Mouse (Mus musculus) spleen, embryonic (tissue): ENCODE results near the gene Vcl.

Experiments used
- CTCF ChIA-PET: fragments of 350-600 bp; sonication (Branson Sonifier 250); formaldehyde crosslinking; loops from one replicate; lab custom pipeline; 2022; lab: Charles Lee

Vcl gene

DNA sequence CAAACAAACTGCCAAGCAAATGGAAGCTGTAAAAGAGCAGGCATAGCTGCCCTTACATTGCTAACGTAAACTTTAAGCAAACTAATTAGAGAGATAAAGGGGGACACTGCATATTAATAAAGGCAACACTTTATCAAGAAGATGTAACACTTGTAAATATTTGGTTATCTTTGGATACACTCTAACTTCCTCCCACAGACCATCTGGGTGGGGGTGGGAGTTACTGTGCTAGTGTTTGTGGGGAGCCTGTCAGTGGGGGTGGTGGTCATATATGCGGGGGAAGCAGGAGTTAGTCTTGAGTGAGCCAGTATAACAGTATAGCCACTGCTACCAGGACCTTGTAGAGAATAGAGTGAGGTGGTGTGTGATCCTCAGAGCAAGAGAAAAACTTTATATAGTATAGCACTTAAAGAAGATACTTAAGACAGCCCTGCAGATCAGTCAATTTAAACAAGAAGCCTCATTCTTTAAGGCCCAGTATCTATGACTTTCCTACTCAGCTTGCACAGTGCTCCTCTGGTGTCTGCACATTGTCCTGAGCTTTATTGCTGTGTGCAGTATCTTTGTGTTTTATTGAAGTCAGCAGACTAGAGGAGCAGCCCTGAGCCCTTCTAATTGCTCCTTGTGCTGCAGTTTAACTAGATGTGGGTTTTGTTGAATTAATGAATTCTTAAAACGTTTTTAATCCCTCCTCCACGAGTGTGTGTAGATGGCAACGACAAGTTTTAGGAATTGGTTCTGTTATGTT lies 133.7 kb downstream of the Vcl start:
- CTCF ChIA-PET, result no interaction called here

DNA sequence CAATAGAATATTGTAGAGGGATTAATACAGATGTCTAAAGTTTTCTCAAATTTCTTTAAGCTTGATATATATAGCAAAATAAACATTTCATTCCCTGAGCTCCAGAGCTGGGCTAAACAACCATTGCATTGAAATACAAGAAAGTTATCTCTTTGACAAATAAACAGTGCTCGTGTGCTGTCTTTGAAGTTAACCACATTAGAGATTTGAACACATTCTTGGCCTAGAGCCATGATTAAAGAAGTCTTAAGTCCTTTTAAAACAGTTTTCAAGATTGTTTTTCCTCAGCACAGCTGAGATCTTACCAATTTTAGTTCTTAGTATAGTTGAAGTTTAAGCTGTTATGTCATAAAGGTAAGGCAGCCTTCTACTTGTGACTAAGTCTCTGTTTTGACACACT lies 135.1 kb downstream of the Vcl start:
- CTCF ChIA-PET, result no interaction called here

DNA sequence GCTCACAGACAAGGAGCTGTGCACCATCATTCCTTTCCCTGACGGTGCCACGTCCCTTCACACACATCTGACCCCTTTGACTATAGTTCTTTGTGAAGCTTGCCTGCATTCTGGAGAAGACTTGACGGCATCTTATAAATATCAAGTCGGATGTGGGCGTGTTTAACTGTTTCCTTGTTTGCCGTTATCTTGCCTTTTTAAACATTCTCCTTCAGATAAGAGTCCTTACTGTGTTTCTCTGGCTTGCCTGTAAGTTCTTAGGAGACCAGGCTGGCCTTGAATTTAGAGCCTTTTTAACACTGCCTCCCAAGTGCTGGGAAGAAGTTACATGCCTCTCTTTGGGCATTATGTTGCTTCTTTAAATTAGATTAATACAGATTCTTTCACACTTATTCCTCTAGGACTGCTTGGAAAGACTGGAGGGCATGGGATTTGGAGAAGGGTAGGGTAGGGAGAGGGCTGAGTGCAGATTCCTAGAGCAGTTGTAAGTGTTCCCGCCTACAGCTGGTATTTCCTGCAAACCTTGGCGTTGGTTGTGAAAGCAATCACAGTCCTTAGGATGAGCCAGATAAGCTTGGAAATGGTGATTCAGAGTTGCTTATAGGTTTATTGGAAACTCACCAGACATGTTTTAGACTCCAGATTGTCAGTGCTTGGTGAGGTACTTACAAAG lies 136.4 kb downstream of the Vcl start:
- CTCF ChIA-PET, result no interaction called here

DNA sequence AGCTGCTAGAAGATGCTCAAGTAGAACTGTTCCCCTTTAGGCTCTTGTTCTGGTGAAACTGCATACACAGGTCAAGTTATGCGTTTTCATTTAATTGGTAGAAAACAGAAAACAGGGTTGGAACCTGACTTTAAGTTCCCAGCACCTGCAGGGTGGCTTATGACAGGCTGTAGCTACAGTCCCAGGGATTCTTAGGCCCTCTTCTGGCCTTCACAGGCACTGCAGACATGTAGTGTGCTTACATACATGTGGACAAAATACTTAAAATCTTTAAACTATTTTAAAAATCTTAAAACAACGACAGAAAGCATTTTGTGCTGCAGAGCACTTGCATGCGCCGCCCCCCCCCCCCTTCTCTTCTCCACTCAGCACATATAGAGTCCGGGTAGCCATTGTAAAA lies 140.4 kb downstream of the Vcl start:
- CTCF ChIA-PET, result interaction anchor here (0.7 kb wide), 1 partner anchor 52 kb away, joined by 13 read pairs; no protein-coding TSS in a partner anchor

DNA sequence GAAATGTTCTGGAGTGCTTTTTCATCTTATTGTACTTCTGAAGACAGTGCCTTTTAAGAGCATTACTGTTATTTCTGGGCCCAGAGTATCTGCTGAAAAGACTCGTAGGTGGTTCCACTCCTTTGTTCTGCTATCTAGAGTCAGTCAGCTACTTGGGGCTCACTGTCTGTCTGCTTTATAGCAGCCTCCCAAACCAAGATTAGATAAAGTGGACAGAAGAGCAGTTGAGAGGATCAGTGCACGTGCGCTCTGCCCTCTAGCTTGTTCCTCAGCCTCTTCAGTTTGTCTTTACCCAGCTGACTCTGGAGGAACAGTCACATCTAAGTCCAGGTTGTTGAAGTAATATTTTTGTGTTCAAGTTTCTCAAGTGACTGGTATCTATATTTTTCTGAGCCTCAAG lies 144.8 kb downstream of the Vcl start:
- CTCF ChIA-PET, result interaction anchor here (0.6 kb wide), 1 partner anchor 26 kb away, joined by 7 read pairs; no protein-coding TSS in a partner anchor

DNA sequence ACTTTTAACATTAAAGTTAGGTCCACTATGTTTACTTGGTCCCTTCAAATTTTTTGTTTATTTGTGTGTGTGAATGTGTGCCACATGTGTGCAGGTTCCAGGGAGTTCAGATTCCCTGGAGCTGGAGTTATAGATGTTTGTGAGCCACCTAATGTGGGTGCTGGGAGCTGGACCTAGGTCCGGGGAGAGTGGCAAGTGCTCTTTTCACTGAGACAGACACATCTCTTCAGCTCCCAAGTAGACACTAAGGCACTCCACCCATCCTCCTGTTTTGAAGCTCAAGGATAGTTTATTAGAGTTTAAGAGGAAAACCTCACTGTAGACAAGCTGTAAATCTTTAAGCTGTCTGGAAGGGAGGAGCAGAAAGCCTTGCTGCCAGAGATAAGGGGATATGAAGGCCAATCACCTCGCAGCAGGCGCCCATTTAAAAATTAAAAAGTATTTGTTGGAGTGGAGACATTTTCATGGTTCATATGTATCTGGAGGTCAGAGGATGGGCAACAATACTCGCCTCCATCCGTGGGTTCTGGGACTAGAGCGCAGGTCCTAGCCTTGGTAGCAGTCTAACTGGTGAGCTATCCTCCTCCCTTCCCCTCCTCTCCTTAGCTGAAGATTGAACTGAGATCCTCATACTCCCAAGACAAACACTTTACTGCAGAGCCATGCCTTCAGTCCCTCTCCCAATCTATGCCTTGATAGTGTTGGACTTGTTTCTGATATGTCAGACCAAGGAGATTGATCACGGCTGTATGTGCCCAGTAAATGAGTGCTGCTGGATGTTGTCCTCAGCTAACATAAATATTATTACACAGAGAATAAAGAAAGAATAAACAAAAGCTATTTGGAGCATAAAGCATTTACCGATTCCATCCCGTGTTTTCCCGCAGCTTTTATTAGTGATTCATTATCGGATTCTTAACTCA lies 145.5 kb downstream of the Vcl start:
- CTCF ChIA-PET, result interaction anchor here (0.6 to 0.9 kb wide), 2 partner anchors 22 to 27 kb away, joined by 4 to 7 read pairs; partner anchors contain the start of genes Adk and Ap3m1

DNA sequence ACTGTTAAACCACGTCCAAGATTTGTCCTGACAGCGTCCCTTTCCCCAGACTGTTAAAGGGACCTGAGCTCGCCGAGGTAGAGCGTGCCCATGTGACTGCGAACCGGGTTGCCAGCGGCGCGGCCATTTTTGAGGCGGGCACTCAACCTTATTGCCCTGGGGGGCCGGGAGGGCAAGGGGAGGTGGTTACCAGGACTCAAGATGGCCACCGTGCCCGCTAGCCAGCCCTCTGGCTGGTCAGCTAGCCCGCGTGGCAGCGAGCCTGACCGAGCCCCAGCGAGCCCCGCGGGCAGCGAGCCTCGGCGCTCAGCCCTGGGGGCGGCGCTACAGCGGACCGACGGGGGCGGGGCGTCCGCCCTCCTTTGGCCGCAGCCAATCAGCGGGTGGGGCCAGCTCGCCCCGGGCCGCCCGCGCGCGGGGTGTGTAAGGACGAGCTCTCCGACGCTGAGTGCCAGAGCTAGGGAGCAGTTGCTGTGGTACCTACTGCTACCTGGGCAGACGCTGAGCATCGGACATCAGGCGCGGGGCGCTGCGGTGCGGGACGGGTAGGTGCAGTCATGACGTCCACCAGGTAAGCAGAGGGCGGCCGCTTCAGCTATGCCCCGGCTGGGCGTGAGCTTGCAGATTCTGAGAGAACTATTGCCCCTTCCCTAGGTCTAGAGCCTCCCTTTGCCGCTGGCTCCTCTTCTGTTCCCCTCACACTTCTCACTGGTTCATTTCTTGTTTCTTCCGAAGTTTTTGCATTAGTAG lies 146.7 kb downstream of the Vcl start:
- CTCF ChIA-PET, result interaction anchor here (0.6 kb wide), 1 partner anchor 1491 kb away, joined by 9 read pairs; the partner anchor contains the start of gene Gm2237

DNA sequence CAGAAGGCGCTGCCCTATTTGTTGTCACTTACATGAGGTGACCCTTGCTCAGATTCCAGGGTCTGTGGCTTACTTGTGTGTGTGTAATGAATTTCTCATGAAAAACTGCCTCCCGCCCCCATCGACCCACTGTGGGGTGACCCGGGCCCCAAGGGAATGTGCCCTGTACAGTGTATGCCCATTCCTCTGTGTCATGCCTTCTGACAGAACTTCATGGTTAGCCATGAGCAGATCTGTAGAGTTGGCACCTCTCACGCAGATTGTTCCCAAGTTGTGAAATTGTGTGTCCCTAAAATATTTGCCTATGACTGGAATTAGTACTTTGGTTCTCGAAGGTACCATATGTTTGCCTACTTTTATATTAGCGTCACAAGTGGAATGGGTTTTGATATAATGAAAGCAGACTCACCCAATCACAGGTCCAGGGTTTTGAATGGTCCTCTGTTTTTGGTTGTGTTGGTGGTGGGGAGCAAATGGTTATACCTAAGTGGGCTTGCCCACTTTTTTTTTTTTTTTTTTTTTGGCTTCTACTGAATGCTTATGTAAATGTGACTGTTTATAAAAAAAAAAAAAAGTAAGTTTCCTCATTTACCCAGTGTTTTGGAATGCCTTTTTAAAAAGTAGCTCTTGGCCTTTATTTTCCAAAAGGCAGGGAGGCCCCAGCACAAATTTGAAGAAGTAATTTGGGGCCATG lies 147.4 kb downstream of the Vcl start:
- CTCF ChIA-PET, result interaction anchor here (0.6 to 1.0 kb wide), 3 partner anchors 9 to 1491 kb away, joined by 4 to 9 read pairs (median 9); partner anchors contain the start of gene Gm2237

DNA sequence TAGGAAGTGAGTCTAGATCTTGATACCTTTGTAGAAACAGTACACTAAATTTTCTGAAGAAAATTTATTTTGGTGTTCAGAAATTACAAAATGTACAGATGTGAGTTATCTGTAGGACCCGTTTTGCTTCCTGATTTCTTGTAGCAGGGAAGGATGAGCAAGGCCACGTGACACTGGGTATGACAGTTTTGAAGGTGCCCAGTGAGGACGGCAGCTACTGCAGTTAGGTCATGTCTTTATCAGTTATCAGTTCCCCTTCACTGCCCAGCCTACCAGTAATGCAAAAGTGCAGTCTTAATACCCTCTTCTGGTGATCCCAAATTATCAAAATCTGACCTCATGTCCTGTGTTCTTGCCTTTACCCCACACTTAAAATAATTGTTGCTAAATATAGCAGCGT lies 148.7 kb downstream of the Vcl start:
- CTCF ChIA-PET, result no interaction called here

DNA sequence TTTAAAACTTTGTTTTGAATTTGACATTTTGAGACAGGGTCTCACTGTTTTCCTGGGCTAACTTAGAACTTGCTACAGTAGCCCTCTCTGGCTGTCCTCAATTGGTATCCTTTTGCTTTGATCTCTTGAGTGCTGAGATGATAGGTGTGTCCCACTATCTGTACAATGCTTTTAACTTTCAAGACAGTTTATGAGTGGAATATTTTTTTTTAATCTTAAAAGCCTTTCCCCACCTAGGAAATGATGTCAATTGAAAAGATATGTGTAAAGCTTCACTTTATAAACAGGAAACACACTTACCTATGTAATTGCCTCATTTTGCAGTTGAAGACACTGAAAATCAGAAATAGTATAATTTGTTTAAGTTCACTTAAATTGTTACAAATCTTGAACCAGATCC lies 149.3 kb downstream of the Vcl start:
- CTCF ChIA-PET, result interaction anchor here (0.9 kb wide), 1 partner anchor 16 kb away, joined by 4 read pairs; no protein-coding TSS in a partner anchor

DNA sequence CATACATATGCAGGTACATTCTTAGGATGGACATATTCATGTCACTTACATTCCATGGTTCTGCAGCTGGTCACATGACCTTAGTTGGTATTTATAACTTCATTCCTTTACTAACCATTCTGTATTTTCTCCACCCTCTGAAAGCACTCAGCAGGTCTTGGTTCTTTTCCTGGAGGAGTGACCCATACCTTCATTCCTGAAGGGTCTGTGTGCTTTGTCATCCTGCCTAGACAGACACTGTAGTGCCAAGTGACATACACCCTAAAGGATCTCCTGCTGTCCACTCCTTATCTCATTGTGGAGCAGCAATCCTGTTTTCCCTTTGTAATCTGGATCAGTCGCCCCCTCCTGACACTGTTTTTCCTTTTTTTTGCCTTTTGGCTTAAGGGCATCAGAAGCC lies 153.6 kb downstream of the Vcl start:
- CTCF ChIA-PET, result no interaction called here
